Mouse (Mus musculus): Measurements from ENCODE around the gene Gpatch2l. TPM values are rescaled to one million over a fixed set of nuclear protein-coding genes. Genes with fewer than 3 reads are reported as not detected.

Gene Gpatch2l
- polyA plus RNA-seq, 1 experiment from 2014 or later = 11.5 TPM

DNA sequence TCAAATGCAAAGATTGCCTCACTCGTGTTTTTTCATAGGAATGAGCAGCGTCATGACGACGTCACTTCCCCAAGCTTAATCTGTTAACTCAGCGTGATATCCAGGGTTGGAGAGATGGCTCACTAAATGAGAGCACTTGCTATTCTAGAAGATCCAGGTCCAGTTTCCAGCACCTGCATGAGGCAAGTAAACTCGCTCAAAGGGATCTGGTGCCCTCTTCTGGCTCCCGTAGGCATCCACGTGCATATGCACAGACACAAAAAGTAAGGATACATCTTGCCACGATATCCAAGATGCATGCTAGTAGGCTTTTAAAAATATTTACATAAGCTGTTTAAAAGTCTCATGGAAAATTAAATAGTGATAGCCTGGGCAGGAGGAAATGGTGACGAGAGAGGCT is 55.8 kb downstream of the Gpatch2l start:
- no peak for ATAC-seq
- no peak overlapping the region for H3K4me2 ChIP-seq (replicated peaks)
- H3K9ac ChIP-seq = no peak overlapping the region
- no peaks in the 10 kb centered on the region for H3K4me1 ChIP-seq (replicated peaks)
- H3K4me3 ChIP-seq (replicated peaks) = no peak overlapping the region
- H3K36me3 ChIP-seq = no peaks in the 10 kb centered on the region
- no peak overlapping the region for H3K27ac ChIP-seq
- 72% methylated on average over 10 of the region's 10 CpGs for WGBS
- H3K27me3 ChIP-seq (replicated peaks) = no peaks in the 10 kb centered on the region
- no peaks in the 10 kb centered on the region for H3K9me3 ChIP-seq

DNA sequence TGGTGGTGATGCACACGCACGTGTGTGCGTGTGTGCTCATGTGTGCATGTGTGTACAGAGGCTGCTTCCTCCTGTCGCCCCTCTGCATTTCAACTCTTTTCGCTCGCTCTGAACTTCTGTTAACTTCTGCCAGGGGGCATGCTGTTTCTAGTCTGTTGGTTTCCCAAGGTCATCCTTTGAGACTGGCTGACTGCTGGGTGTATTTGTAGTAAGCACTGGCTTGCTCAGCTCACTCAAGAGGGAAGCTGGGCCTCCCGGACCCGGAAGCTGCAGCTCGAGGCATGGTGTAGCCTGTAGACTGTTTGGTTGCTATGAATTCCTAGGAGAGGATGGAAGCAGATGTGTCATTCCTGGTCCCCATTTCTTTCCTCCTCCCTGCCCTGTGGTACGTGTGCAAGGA is 61.3 kb downstream of the Gpatch2l start:
- Histone ChIP-seq H3K4me1 (replicated peaks) (no peaks in the 10 kb centered on the region), H3K27me3 (replicated peaks) (no peaks in the 10 kb centered on the region), H3K9ac (no peak overlapping the region), H3K4me2 (replicated peaks) (no peak overlapping the region), H3K9me3 (no peaks in the 10 kb centered on the region), H3K4me3 (replicated peaks) (no peak overlapping the region), H3K27ac (no peak overlapping the region), H3K36me3 (no peaks in the 10 kb centered on the region)
- ATAC-seq = no peak
- WGBS = 88% methylated on average over 10 of the region's 10 CpGs

DNA sequence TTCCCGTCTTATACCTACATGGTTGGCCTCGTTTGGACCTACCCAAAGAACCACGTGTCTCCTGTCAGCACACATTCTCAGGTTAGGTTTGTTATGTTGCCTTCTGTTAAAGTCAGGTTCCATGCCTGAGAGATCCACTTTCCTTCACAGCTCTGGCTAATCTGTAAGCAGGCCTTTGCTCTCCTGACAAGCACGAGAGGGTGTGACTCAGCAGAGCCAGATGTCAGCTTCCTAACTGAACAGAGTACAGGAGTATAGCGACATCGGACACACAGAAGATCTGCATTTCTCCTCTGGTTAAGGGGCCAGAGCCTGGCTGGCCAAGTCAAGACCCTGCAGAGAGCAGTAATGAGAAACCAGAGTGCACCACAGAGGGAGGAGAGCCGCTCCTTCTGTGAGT is 63.4 kb downstream of the Gpatch2l start:
- no peak overlapping the region for H3K9ac ChIP-seq
- ATAC-seq = 0 out of 2 replicates have a peak, but pooled peaks have one; percentile 47
- no peaks in the 10 kb centered on the region for H3K36me3 ChIP-seq
- 58% methylated on average over 7 of the region's 7 CpGs for WGBS
- no peaks in the 10 kb centered on the region for H3K27me3 ChIP-seq (replicated peaks)
- H3K9me3 ChIP-seq = no peaks in the 10 kb centered on the region
- no peak overlapping the region for H3K27ac ChIP-seq
- peak overlapping the region; percentile 53 for H3K4me2 ChIP-seq (replicated peaks)
- H3K4me3 ChIP-seq (replicated peaks) = no peak overlapping the region
- H3K4me1 ChIP-seq (replicated peaks) = no peaks in the 10 kb centered on the region

DNA sequence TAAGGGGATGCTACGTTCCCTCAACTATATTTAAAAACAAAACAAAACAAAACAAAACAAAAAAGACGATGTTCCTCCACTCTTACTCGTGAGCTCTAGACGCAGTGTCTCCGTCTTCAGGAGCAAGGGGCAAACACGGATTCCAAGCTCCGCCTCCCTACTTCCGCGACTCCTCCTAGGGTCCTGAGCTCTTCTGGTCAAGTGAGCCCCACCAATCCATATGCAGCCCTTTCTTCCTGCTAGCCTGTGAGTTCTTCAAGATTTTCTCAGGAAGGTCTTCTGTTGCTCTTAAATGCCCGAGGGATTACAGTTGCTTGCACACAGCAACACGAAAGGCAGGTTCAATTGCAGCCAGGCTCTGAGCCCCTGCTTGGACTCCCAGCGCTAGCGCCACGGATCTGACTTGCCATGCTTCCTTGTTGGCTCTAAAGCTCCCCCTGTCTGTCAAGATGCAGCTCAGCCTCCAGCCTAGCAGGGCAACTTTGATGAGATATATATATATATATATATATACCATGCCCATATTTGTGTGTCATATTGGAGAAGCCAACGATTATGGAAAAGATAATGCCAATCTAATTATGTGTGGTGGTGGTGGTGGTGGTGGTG is 64.1 kb downstream of the Gpatch2l start:
- no peak overlapping the region for H3K27ac ChIP-seq
- no peaks in the 10 kb centered on the region for H3K36me3 ChIP-seq
- H3K4me1 ChIP-seq (replicated peaks) = no peaks in the 10 kb centered on the region
- no peaks in the 10 kb centered on the region for H3K27me3 ChIP-seq (replicated peaks)
- H3K4me2 ChIP-seq (replicated peaks) = peak overlapping the region; percentile 53
- peak overlapping the region; percentile 13 for H3K4me3 ChIP-seq (replicated peaks)
- ATAC-seq = peak; percentile 66; the same call in 1 of the 2 replicates
- no peak overlapping the region for H3K9ac ChIP-seq
- 16% methylated on average over 15 of the region's 15 CpGs for WGBS
- no peaks in the 10 kb centered on the region for H3K9me3 ChIP-seq

DNA sequence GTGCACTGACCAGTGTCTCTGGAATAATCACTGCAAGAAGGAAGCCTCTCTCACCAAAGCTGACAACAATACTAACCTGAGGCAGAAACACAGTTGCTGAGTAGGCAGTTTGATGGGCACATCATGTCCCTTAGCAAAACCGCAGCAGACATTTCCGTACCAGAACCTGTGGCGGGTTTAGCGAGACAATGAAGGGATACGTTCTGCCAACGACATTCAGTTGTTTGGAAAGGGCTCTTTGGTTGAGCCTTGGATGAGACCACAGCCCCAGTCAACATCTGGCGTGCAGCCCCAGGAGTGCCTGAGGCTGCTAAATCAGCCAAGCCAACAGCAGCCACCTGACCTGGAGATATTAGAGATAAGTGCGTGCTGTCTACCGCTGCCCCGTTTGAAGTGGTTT is 67.8 kb downstream of the Gpatch2l start:
- H3K9me3 ChIP-seq = no peaks in the 10 kb centered on the region
- ATAC-seq = no peak
- whole genome bisulfite sequencing = 52% methylated on average over 10 of the region's 10 CpGs
- no peak overlapping the region for H3K27ac ChIP-seq
- no peaks in the 10 kb centered on the region for H3K27me3 ChIP-seq (replicated peaks)
- no peaks in the 10 kb centered on the region for H3K36me3 ChIP-seq
- H3K9ac ChIP-seq = no peak overlapping the region
- H3K4me1 ChIP-seq (replicated peaks) = no peaks in the 10 kb centered on the region
- H3K4me2 ChIP-seq (replicated peaks) = no peak overlapping the region
- H3K4me3 ChIP-seq (replicated peaks) = no peak overlapping the region

DNA sequence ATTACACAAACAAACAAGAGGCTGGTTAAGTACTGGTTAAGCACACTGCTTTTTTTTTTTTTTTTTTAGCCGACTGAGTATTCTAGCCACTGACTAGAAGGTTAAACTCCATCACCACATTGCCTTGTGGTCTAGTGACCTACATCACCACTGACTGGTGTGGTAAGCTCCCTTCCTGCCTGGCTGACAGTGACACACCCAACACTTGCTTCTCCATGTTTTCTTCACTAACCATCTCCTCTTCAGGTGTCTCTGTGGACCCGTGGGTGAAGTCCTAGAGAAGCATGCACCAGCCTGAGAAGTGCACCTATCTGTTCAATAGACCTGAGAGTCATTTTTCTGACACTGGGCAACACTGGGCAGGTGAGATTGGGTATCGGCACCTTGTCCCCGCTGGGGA is 68.2 kb downstream of the Gpatch2l start:
- Histone ChIP-seq H3K4me3 (replicated peaks) (no peak overlapping the region), H3K9me3 (no peaks in the 10 kb centered on the region), H3K27ac (no peak overlapping the region), H3K4me1 (replicated peaks) (no peaks in the 10 kb centered on the region), H3K4me2 (replicated peaks) (no peak overlapping the region), H3K27me3 (replicated peaks) (no peaks in the 10 kb centered on the region), H3K9ac (no peak overlapping the region), H3K36me3 (no peaks in the 10 kb centered on the region)
- no peak for ATAC-seq
- WGBS = 79% methylated on average over 4 of the region's 4 CpGs

DNA sequence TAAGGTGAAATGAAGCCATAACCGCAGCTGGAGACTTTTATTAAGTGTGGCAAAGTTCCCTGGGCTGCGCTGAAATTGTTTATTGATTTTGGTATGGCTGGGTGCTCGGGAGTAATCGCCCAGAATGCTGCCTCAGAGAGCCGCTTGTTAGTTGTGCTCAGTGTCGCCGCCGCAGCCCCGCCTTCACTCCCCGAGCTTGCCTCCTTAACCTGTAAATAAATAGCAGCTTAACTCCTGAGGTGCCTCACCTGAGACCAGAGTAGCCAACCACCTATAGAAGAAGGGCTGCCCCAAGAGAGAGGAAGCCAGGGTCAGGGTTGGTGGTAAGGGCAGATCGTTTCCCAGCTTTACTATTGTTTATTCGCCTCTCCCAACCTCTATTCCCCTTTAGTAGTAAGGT is 79.0 kb downstream of the Gpatch2l start:
- Histone ChIP-seq H3K4me2 (replicated peaks) (peak overlapping the region; percentile 30), H3K4me1 (replicated peaks) (peaks cover 6% of the 10 kb centered on the region; the same call in 1 of the 2 replicates), H3K27me3 (replicated peaks) (no peaks in the 10 kb centered on the region), H3K27ac (no peak overlapping the region), H3K9ac (no peak overlapping the region), H3K4me3 (replicated peaks) (no peak overlapping the region), H3K36me3 (no peaks in the 10 kb centered on the region), H3K9me3 (no peaks in the 10 kb centered on the region)
- ATAC-seq = peak; percentile 55
- WGBS = 17% methylated on average over 12 of the region's 12 CpGs

DNA sequence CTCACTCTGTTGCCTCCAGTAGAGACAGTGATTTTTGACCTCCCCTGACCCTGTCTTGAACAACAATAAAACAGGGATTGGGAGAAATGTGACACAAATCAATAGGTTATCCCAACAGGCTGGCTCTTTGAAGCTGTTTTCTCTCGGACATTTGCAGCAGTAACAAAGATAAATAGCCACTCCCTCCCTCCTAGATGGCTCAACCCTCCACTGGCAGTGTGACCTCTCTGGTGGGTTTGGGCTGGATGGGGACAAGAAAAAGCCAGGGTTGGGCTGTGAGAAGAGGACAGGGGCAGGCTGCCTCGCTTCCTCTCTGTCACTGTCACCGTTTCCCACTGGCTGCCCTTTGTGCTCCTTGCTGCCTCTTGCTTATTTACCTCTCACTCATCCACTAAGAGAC is 82.6 kb downstream of the Gpatch2l start:
- H3K36me3 ChIP-seq = no peaks in the 10 kb centered on the region
- no peak for ATAC-seq
- H3K4me1 ChIP-seq (replicated peaks) = peaks cover 6% of the 10 kb centered on the region; the same call in 1 of the 2 replicates
- no peaks in the 10 kb centered on the region for H3K27me3 ChIP-seq (replicated peaks)
- 28% methylated on average over 3 of the region's 3 CpGs for WGBS
- H3K4me2 ChIP-seq (replicated peaks) = no peak overlapping the region
- H3K4me3 ChIP-seq (replicated peaks) = no peak overlapping the region
- no peak overlapping the region for H3K27ac ChIP-seq
- H3K9ac ChIP-seq = no peak overlapping the region
- no peaks in the 10 kb centered on the region for H3K9me3 ChIP-seq

DNA sequence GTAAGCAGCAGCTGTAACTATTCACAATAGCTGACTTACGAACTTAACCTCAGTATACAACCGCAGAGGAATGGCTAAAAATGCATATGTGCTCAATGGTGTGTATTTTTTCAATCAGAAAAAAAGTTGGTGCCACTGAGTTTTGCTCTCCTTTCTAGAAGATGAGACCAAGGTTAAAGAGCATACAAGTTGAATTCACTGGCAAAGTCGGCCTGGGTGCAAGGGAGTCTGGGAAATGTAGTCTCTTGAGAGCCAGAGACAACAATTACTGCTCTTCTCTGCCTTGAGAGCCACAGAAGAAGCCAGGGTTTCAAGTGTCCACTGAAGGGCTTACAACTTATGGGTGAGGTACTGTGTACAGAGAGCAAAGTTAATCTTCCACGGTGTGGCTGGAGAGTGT is 88.2 kb downstream of the Gpatch2l start:
- no peaks in the 10 kb centered on the region for H3K4me1 ChIP-seq (replicated peaks)
- H3K27ac ChIP-seq = no peak overlapping the region
- no peak overlapping the region for H3K4me2 ChIP-seq (replicated peaks)
- no peaks in the 10 kb centered on the region for H3K27me3 ChIP-seq (replicated peaks)
- 48% methylated on average over 4 of the region's 4 CpGs for WGBS
- H3K36me3 ChIP-seq = no peaks in the 10 kb centered on the region
- no peak overlapping the region for H3K4me3 ChIP-seq (replicated peaks)
- no peak for ATAC-seq
- H3K9ac ChIP-seq = no peak overlapping the region
- H3K9me3 ChIP-seq = no peaks in the 10 kb centered on the region

DNA sequence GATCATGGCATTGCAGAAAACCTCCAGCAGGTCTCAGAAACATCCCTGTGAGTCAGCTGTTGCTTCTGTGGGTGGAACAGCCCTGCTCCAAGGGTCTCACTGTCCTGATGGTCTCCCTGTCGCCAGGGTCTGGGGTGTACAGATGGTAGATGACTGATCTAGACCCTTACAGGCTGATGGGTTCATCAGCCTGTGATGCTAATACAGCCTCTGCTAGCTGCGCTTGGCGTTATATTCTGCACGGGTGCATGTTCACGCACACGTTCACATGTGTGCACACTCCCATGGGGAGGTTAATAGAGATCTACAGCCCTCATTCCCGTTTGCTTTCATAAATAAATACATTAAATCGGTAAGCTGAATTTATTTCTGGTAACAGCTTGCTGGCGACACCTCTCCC is 89.0 kb downstream of the Gpatch2l start:
- Histone ChIP-seq H3K4me2 (replicated peaks) (no peak overlapping the region), H3K27me3 (replicated peaks) (no peaks in the 10 kb centered on the region), H3K4me1 (replicated peaks) (no peaks in the 10 kb centered on the region), H3K9me3 (no peaks in the 10 kb centered on the region), H3K36me3 (no peaks in the 10 kb centered on the region), H3K9ac (no peak overlapping the region), H3K27ac (no peak overlapping the region), H3K4me3 (replicated peaks) (no peak overlapping the region)
- 88% methylated on average over 9 of the region's 9 CpGs for WGBS
- no peak for ATAC-seq

DNA sequence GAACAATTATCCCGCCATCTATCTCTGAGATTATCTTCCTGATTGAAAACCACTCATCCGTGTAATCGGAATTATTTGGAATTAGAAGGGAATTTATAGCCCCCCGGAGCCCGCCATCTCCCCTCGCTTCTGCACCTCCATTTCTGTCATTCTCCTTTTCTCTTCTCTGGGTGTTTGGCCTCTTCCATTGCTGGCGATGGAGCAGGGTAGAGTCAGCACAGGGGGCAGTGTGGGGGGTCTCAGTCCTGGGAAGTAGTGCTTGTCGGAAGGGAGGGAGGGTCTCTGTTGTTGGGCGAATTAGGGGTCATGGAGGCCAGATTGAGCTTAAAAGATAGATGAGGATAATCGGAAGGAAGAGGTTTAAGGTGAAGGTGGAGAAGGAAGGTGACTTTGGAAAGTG is 89.6 kb downstream of the Gpatch2l start:
- H3K4me1 ChIP-seq (replicated peaks) = no peaks in the 10 kb centered on the region
- WGBS = 77% methylated on average over 10 of the region's 10 CpGs
- no peak overlapping the region for H3K9ac ChIP-seq
- no peaks in the 10 kb centered on the region for H3K9me3 ChIP-seq
- no peaks in the 10 kb centered on the region for H3K27me3 ChIP-seq (replicated peaks)
- no peak overlapping the region for H3K4me2 ChIP-seq (replicated peaks)
- no peaks in the 10 kb centered on the region for H3K36me3 ChIP-seq
- no peak for ATAC-seq
- H3K27ac ChIP-seq = no peak overlapping the region
- H3K4me3 ChIP-seq (replicated peaks) = no peak overlapping the region

DNA sequence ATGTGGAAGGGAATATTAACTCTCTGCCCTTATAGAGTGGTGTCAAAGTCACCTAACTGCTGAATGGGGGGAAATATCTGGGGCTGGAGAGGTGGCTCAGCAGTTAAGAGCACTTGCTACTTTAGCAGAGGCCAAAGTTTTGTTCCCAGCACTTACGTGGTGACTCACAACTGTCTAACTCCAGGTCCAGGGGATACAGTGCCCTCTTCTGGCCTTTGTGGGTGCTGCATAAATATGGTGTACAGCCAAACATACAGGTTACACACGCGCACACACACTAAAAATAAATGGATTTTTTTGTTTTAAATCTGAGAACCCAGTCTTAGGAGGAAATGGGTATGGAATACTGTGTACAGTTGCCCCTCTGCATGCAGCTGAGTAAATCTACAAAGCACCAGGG is 94.6 kb downstream of the Gpatch2l start:
- Histone ChIP-seq H3K9ac (no peak overlapping the region), H3K27ac (no peak overlapping the region), H3K9me3 (no peaks in the 10 kb centered on the region), H3K4me1 (replicated peaks) (0 out of 2 replicates have a peak, but pooled peaks cover 2% of the 10 kb centered on the region), H3K36me3 (no peaks in the 10 kb centered on the region), H3K4me2 (replicated peaks) (no peak overlapping the region), H3K27me3 (replicated peaks) (no peaks in the 10 kb centered on the region), H3K4me3 (replicated peaks) (no peak overlapping the region)
- no peak for ATAC-seq
- 94% methylated on average over 3 of the region's 3 CpGs for WGBS

DNA sequence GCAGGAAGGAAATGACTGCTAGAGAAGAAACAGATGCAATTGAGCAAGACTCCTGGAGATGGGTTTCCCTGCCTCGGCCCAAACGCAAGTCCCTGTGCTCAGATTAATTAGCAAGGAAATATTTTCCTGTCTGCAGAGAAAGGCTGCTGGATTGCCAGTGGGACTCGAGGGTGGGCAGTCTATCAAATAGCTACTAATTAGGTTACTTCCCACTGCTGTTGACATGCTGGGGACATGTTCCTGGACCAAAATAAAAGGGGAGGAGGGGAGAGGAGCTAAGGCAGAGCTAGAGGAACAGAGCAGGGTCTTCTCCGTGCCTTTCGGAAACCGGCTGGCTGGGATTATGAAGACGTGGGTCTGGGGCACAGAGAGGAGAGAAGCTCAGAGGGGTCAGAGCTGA is 95.2 kb downstream of the Gpatch2l start:
- Histone ChIP-seq H3K4me3 (replicated peaks) (no peak overlapping the region), H3K9ac (no peak overlapping the region), H3K27ac (no peak overlapping the region), H3K9me3 (no peaks in the 10 kb centered on the region), H3K27me3 (replicated peaks) (no peaks in the 10 kb centered on the region), H3K36me3 (no peaks in the 10 kb centered on the region), H3K4me2 (replicated peaks) (no peak overlapping the region), H3K4me1 (replicated peaks) (0 out of 2 replicates have a peak, but pooled peaks cover 2% of the 10 kb centered on the region)
- no peak for ATAC-seq
- WGBS = 40% methylated on average over 7 of the region's 7 CpGs
